Mouse (Mus musculus) embryo, embryonic 9.5 days (tissue): ENCODE measurements around the gene Rhbdd1.

Experiments used
- DNase-seq: peaks from one replicate; pipeline ENCODE4 v3.0.0-alpha.2; 2017; ENCODE audit errors: extremely low spot score

Gene Rhbdd1

GRCm38 (mm10) chr1:82316111-82316745 lies at the start of gene Rhbdd1:
TSS of gene Rhbdd1 (plus strand) at chr1:82316452.
- DNase-seq, result peak; percentile 92

GRCm38 (mm10) chr1:82267547-82267946 lies 48.7 kb upstream of the Rhbdd1 start:
- no peak for DNase-seq

GRCm38 (mm10) chr1:82272231-82272630 lies 44.0 kb upstream of the Rhbdd1 start:
- DNase-seq, result no peak

GRCm38 (mm10) chr1:82273529-82273928 lies 42.7 kb upstream of the Rhbdd1 start:
- DNase-seq, result no peak

- DNase-seq, result no peak
Observed at GRCm38 (mm10) chr1:82274361-82274760, 41.9 kb upstream of the Rhbdd1 start.

- DNase-seq, result no peak
Observed at GRCm38 (mm10) chr1:82279768-82280167, 36.5 kb upstream of the Rhbdd1 start.

GRCm38 (mm10) chr1:82281823-82282222 lies 34.4 kb upstream of the Rhbdd1 start:
- DNase-seq, result no peak

- peak; percentile 93 for DNase-seq
Observed at GRCm38 (mm10) chr1:82282992-82283611, 33.1 kb upstream of the Rhbdd1 start.

GRCm38 (mm10) chr1:82283901-82284301 lies 32.4 kb upstream of the Rhbdd1 start:
- peak; percentile 51 for DNase-seq

GRCm38 (mm10) chr1:82284403-82284802 lies 31.8 kb upstream of the Rhbdd1 start:
- no peak for DNase-seq

- DNase-seq, result no peak
Observed at GRCm38 (mm10) chr1:82285461-82286189, 30.6 kb upstream of the Rhbdd1 start.

GRCm38 (mm10) chr1:82286190-82287051 lies 29.8 kb upstream of the Rhbdd1 start:
- no peak for DNase-seq

GRCm38 (mm10) chr1:82287052-82287775 lies 29.0 kb upstream of the Rhbdd1 start:
- no peak for DNase-seq

- DNase-seq, result no peak
Observed at GRCm38 (mm10) chr1:82287776-82288325, 28.4 kb upstream of the Rhbdd1 start.

GRCm38 (mm10) chr1:82288421-82288990 lies 27.7 kb upstream of the Rhbdd1 start:
- no peak for DNase-seq

- DNase-seq, result no peak
Observed at GRCm38 (mm10) chr1:82289116-82289989, 26.9 kb upstream of the Rhbdd1 start.

GRCm38 (mm10) chr1:82289990-82290681 lies 26.1 kb upstream of the Rhbdd1 start:
- DNase-seq, result peak; percentile 67

GRCm38 (mm10) chr1:82290723-82291150 lies 25.5 kb upstream of the Rhbdd1 start:
- DNase-seq, result no peak
